Mouse (Mus musculus) CH12.LX (cell line): ENCODE data around the gene Rps3. TPM values are rescaled to one million over a fixed set of nuclear protein-coding genes. Genes with fewer than 3 reads are reported as not detected.

Experiments used
- DNase-seq: peaks from one replicate; pipeline ENCODE4 v3.0.0-alpha.2; 2013; ENCODE audit errors: extremely low read depth
- H3K27ac ChIP-seq: 2 replicates; pipeline ENCODE4 v1.5.1; 2012; ENCODE audit warnings: low read depth, mild to moderate bottlenecking, control low read depth, moderate library complexity; ENCODE audit not compliant: insufficient read depth
- H3K27me3 ChIP-seq: replicated peaks from 2 replicates; pipeline ENCODE3; 2012; ENCODE audit warnings: inconsistent platforms
- H3K36me3 ChIP-seq, 2 experiments: replicated peaks in 1 of 2; 2 replicates each; pipeline versions ENCODE3 to v1.6.1; 2012; ENCODE audit warnings: inconsistent platforms in 1 of 2, low read length in 1 of 2, mild to moderate bottlenecking in 1 of 2, mixed read lengths in 1 of 2, moderate library complexity in 1 of 2; ENCODE audit not compliant: control insufficient read depth in 1 of 2, insufficient read depth in 1 of 2
- H3K4me1 ChIP-seq, 2 experiments: 2 replicates each; pipeline ENCODE4 v1.6.1; 2012; ENCODE audit warnings: inconsistent platforms in 1 of 2, moderate library complexity in 1 of 2; ENCODE audit not compliant: insufficient read depth in 2 of 2, control insufficient read depth in 1 of 2
- H3K4me2 ChIP-seq: 2 replicates; pipeline ENCODE4 v1.6.1; 2012; ENCODE audit warnings: low read depth, mild to moderate bottlenecking, control low read depth; ENCODE audit not compliant: poor library complexity, insufficient read depth, severe bottlenecking
- H3K4me3 ChIP-seq, 3 experiments: fragments of 150-350 bp in 1 of 3; sonication (generic) in 1 of 3; replicated peaks in 1 of 3; 2 replicates each; pipeline versions ENCODE3 to v1.5.1; 2011 to 2012; ENCODE audit warnings: low read depth in 2 of 3, low read length in 2 of 3, mild to moderate bottlenecking in 2 of 3, moderate library complexity in 2 of 3, control low read depth in 1 of 3, improper control_type of control experiment in 1 of 3, inconsistent platforms in 1 of 3, mixed read lengths in 1 of 3; ENCODE audit not compliant: poor library complexity in 1 of 3
- H3K79me2 ChIP-seq: replicated peaks from 2 replicates; pipeline ENCODE4 v1.6.1; 2012; ENCODE audit warnings: mild to moderate bottlenecking, moderate library complexity; ENCODE audit not compliant: control insufficient read depth, poor library complexity, insufficient read depth, severe bottlenecking; ENCODE audit errors: extremely low read depth
- H3K9ac ChIP-seq: 2 replicates; pipeline ENCODE4 v1.6.1; 2012; ENCODE audit warnings: low read depth, mild to moderate bottlenecking, control low read depth, moderate library complexity; ENCODE audit not compliant: insufficient read depth
- H3K9me3 ChIP-seq: replicated peaks from 2 replicates; pipeline ENCODE3; 2012; ENCODE audit warnings: low read length, inconsistent platforms, mixed read lengths
- CTCF ChIP-seq, 2 experiments: IDR thresholded peaks in 1 of 2; conservative IDR thresholded peaks in 1 of 2; 2 replicates each; pipeline ENCODE4 v1.5.1; 2011 to 2012; ENCODE audit warnings: low read depth in 2 of 2, low read length in 2 of 2, improper control_type of control experiment in 1 of 2, inconsistent platforms in 1 of 2, mild to moderate bottlenecking in 1 of 2, moderate library complexity in 1 of 2
- E2F4 ChIP-seq: IDR thresholded peaks from 2 replicates; pipeline ENCODE4 v1.6.1; 2011; ENCODE audit warnings: low read depth, low read length, improper control_type of control experiment; ENCODE audit not compliant: insufficient replicate concordance
- ELF1 ChIP-seq: IDR thresholded peaks from 2 replicates; pipeline ENCODE4 v1.6.1; 2014; ENCODE audit warnings: low read depth, mild to moderate bottlenecking, inconsistent platforms, low read length, improper control_type of control experiment
- EP300 ChIP-seq: IDR thresholded peaks from 2 replicates; pipeline ENCODE4 v1.6.1; 2011; ENCODE audit warnings: low read length, improper control_type of control experiment
- ETS1 ChIP-seq: conservative IDR thresholded peaks from 2 replicates; pipeline ENCODE4 v1.6.1; 2012; ENCODE audit warnings: low read depth, mild to moderate bottlenecking, inconsistent platforms, low read length, improper control_type of control experiment, moderate library complexity
- IRF4 ChIP-seq: IDR thresholded peaks from 2 replicates; pipeline ENCODE4 v1.6.1; 2014; ENCODE audit warnings: low read depth, mild to moderate bottlenecking, inconsistent platforms, low read length, improper control_type of control experiment
- JUN ChIP-seq: IDR thresholded peaks from 2 replicates; pipeline ENCODE4 v1.6.1; 2011; ENCODE audit warnings: low read depth, mild to moderate bottlenecking, low read length, improper control_type of control experiment, moderate library complexity; ENCODE audit not compliant: insufficient read depth
- JUND ChIP-seq: conservative IDR thresholded peaks from 2 replicates; pipeline ENCODE4 v1.6.1; 2011; ENCODE audit warnings: low read depth, low read length, improper control_type of control experiment
- KAT2A ChIP-seq: IDR thresholded peaks from 2 replicates; pipeline ENCODE4 v1.6.1; 2012; ENCODE audit warnings: low read length, improper control_type of control experiment, inconsistent platforms; ENCODE audit not compliant: insufficient replicate concordance
- MAFK ChIP-seq: IDR thresholded peaks from 2 replicates; pipeline ENCODE4 v1.6.1; 2011; ENCODE audit warnings: low read length, improper control_type of control experiment; ENCODE audit not compliant: insufficient replicate concordance
- MAX ChIP-seq: IDR thresholded peaks from 2 replicates; pipeline ENCODE4 v1.6.1; 2011; ENCODE audit warnings: low read length, improper control_type of control experiment
- MXI1 ChIP-seq: IDR thresholded peaks from 2 replicates; pipeline ENCODE4 v1.6.1; 2011; ENCODE audit warnings: mild to moderate bottlenecking, low read depth, low read length, improper control_type of control experiment
- NELFE ChIP-seq: IDR thresholded peaks from 2 replicates; pipeline ENCODE4 v1.6.1; 2011; ENCODE audit warnings: low read depth, low read length, improper control_type of control experiment
- RAD21 ChIP-seq: IDR thresholded peaks from 2 replicates; pipeline ENCODE4 v1.6.1; 2011; ENCODE audit warnings: low read depth, mild to moderate bottlenecking, low read length, improper control_type of control experiment, moderate library complexity
- RCOR1 ChIP-seq: conservative IDR thresholded peaks from 2 replicates; pipeline ENCODE4 v1.6.1; 2012; ENCODE audit warnings: low read depth, mild to moderate bottlenecking, inconsistent platforms, low read length, improper control_type of control experiment
- SIN3A ChIP-seq: IDR thresholded peaks from 2 replicates; pipeline ENCODE4 v1.6.1; 2012; ENCODE audit warnings: low read length, improper control_type of control experiment, inconsistent platforms
- SMC3 ChIP-seq: IDR thresholded peaks from 2 replicates; pipeline ENCODE4 v1.6.1; 2011; ENCODE audit warnings: low read depth, low read length, improper control_type of control experiment
- TCF12 ChIP-seq: IDR thresholded peaks from 2 replicates; pipeline ENCODE4 v1.6.1; 2014; ENCODE audit warnings: low read depth, mild to moderate bottlenecking, inconsistent platforms, low read length, improper control_type of control experiment
- UBTF ChIP-seq: IDR thresholded peaks from 2 replicates; pipeline ENCODE4 v1.6.1; 2012; ENCODE audit warnings: low read depth, mild to moderate bottlenecking, inconsistent platforms, low read length, improper control_type of control experiment, moderate library complexity
- USF1 ChIP-seq: IDR thresholded peaks from 2 replicates; pipeline ENCODE4 v1.6.1; 2014; ENCODE audit warnings: low read depth, mild to moderate bottlenecking, inconsistent platforms, low read length, improper control_type of control experiment
- USF2 ChIP-seq: conservative IDR thresholded peaks from 2 replicates; pipeline ENCODE4 v1.6.1; 2011; ENCODE audit warnings: low read depth, low read length, improper control_type of control experiment
- dilution Hi-C: fragments of 300-500 bp; cut with MboI; formaldehyde crosslinking; loops from 2 replicates; pipeline ENCODE4 v1.14.3; 2020; ENCODE audit warnings: low sequenced_read_pairs; ENCODE audit not compliant: extremely low pct_unique_long_range_greater_than_20kb, extremely low pct_ligation_motif_present
- in situ Hi-C: fragments of 300-500 bp; cut with MboI; formaldehyde crosslinking; loops from 3 replicates; pipeline ENCODE4 v1.14.3; 2019; ENCODE audit warnings: low sequenced_read_pairs, low pct_ligation_motif_present, low pct_unique_long_range_greater_than_20kb, mixed read lengths
- polyA plus RNA-seq: library from polyadenylated mRNA; unstranded; fragments of >175 nt; gene quantifications from 2 replicates; pipeline ENCODE4 v1.2.1, GENCODE M21; 2012; ENCODE audit warnings: low read depth; ENCODE audit not compliant: insufficient read length
- total RNA-seq, 2 experiments: library from RNA; depleted of rRNA; stranded (reverse); fragments of 300-350 nt in 1 of 2; fragments of >200 nt in 1 of 2; gene quantifications; 2 replicates each; pipeline ENCODE4 v1.2.3; 2012 to 2014

The Rps3 gene
- total and polyA plus RNA-seq, 3 experiments, result 1,738 to 3,699 (median 2,320) TPM

- peak; percentile 24 for TF ChIP-seq RAD21
- peak in 1 of 2 experiments; percentile 58; a peak in 2 of 4 replicates for TF ChIP-seq CTCF (conservative IDR thresholded peaks at IDR 0.05 in 1 of 2, IDR thresholded peaks at IDR 0.05 in 1 of 2; ENCODE audit: low read depth in 2 of 2, low read length in 2 of 2)
- TF ChIP-seq ETS1, result no peak
- TF ChIP-seq SMC3, result peak; percentile 36
- no peak for TF ChIP-seq JUN
- Histone ChIP-seq H3K79me2 (no peaks in the 10 kb centered on the region), H3K9me3 (no peaks in the 10 kb centered on the region), H3K4me1 (peaks cover 6 to 62% of the 10 kb centered on the region in 2 experiments), H3K27me3 (no peaks in the 10 kb centered on the region), H3K4me3 (no peak overlapping the region), H3K4me2 (no peak overlapping the region), H3K36me3 (peaks cover 0 to 36% of the 10 kb centered on the region in 2 experiments), H3K27ac (no peak overlapping the region), H3K9ac (no peak overlapping the region)
- DNase-seq, result no peak
- dilution Hi-C loops, result no loop called here
- in situ Hi-C loops, result no loop called here
These were observed 37.7 kb downstream of the Rps3 start for GRCm38 (mm10) chr7:99445833-99446232.

DNA sequence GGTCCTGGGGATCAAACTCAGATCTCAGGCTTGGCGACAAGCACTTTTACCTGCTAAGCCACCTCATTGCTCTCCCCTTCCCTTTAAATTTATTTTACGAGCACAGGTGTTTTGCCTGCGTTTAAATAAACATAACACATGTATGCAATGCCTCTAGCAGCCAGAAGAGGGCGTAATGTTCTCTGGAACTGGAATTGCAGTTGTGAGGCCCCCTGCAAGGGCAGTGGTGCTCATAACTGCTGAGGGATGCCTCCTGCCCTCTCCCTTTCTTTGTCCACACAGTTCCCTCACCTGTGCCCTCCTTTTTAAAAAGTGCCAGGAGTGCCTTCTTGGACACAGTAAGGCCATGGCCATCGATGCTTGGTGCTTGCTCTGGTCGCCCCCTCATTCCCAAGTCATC is 39.5 kb downstream of the Rps3 start:
- in situ Hi-C loops, result no loop called here
- TF ChIP-seq CTCF (conservative IDR thresholded peaks at IDR 0.05 in 1 of 2, IDR thresholded peaks at IDR 0.05 in 1 of 2; ENCODE audit: low read depth in 2 of 2, low read length in 2 of 2), result peak; percentile 65 to 89
- TF ChIP-seq RAD21, result peak; percentile 10
- TF ChIP-seq UBTF, result no peak
- TF ChIP-seq SMC3, result peak; percentile 44
- no peak for TF ChIP-seq JUND
- TF ChIP-seq MAX, result no peak
- no peak for TF ChIP-seq TCF12
- no peak for TF ChIP-seq MAFK
- TF ChIP-seq NELFE, result no peak
- dilution Hi-C loops, result no loop called here

DNA sequence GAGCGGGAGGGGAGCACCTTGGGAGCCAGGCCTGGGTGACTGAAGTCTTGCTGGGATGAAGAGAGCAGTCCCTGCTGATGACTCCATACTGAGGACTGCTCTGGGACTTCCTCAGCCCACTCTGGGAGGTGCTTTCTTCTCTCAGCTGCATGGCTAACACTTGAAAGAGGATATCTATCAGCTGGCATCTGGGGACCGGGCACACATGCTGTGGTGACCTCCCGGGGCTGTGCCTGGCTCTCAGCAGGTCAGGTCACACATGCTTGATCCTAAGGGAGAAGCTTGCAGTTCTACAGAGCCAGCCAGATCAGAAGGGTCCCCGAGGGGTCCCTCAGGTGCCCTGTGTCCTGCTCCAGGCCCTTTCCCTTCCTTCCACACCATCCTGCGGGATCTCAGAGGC is 40.4 kb downstream of the Rps3 start:
- Histone ChIP-seq H3K4me2 (no peak overlapping the region), H3K4me1 (peaks cover 2 to 45% of the 10 kb centered on the region in 2 experiments), H3K27ac (no peak overlapping the region), H3K9ac (no peak overlapping the region), H3K4me3 (no peak overlapping the region), H3K27me3 (no peaks in the 10 kb centered on the region), H3K36me3 (peaks cover 0 to 38% of the 10 kb centered on the region in 2 experiments), H3K9me3 (no peaks in the 10 kb centered on the region), H3K79me2 (no peaks in the 10 kb centered on the region)
- dilution Hi-C loops (no loop called here), in situ Hi-C loops (no loop called here)
- no peak for DNase-seq
- TF ChIP-seq ETS1, result no peak
- no peak for TF ChIP-seq JUND
- TF ChIP-seq SIN3A, result no peak
- TF ChIP-seq KAT2A, result no peak
- TF ChIP-seq RCOR1, result no peak
- TF ChIP-seq MXI1, result no peak
- TF ChIP-seq USF2, result no peak
- no peak for TF ChIP-seq SMC3
- no peak for TF ChIP-seq ELF1
- TF ChIP-seq USF1, result no peak
- no peak for TF ChIP-seq E2F4
- no peak for TF ChIP-seq NELFE
- no peak for TF ChIP-seq EP300
- TF ChIP-seq IRF4, result no peak

More for the DNA sequence above, 39.5 kb downstream of the Rps3 start:
- Histone ChIP-seq H3K27me3 (no peaks in the 10 kb centered on the region), H3K9me3 (no peaks in the 10 kb centered on the region), H3K79me2 (no peaks in the 10 kb centered on the region), H3K4me2 (no peak overlapping the region), H3K4me3 (no peak overlapping the region), H3K27ac (no peak overlapping the region), H3K36me3 (peaks cover 0 to 39% of the 10 kb centered on the region in 2 experiments), H3K4me1 (peaks cover 5 to 46% of the 10 kb centered on the region in 2 experiments), H3K9ac (no peak overlapping the region)
- no peak for DNase-seq
